Mouse (Mus musculus) embryo, embryonic 9.5 days (tissue): Measurements from ENCODE around the gene Mtor.

Experiments
- DNase-seq: peaks from one replicate; pipeline ENCODE4 v3.0.0-alpha.2; 2017; ENCODE audit errors: extremely low spot score

Mtor gene

DNA sequence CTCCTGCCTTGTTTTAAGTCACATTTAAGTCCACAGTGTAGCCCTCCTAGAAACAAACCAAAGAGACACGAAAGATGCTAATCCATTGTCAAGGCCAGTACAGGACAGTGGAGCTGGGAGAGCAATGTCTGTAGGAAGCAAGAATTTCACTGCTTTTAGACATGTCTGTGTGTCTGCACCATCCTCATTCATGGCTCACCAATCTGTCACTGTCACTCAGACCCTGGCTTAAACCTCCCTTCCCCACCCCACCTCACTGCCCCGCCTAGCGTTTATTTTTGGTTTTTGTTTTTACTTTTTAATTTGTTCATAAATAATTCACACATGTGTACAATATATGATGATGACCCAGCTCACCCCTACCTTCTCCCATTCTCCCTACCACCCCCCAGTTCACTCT, 84.1 kb downstream of the Mtor start:
- no peak for DNase-seq

DNA sequence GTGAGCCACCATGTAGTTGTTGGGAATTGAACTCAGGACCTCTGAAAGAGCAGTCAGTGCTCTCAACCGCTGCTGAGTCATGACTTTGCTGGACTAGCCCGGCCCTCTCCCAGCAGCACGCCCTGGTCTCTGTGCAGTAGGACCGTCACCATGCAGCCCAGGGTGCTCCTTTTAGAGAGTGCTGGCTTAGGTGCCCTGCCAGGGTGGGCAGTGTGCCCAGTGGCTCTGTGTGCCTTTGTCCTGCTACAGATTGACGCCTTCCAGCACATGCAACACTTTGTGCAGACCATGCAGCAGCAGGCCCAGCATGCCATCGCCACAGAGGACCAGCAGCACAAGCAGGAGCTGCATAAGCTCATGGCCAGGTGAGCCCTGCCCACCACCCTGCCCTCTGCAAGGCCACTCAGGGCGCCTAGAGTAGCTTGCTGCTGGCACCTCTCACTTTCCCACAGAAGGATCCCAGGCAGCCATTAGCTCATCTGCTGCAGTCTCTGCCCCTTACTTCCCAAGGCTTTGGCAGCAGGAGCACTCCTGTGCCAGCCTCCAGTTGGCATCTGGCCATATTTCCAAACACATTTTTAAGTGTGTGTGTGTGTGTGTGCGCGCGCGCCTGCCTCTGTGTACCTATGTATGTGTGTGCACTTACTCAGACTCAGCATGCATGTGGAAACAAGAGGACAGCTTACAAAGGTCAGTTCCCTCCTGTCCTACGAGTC, 85.4 kb downstream of the Mtor start:
- DNase-seq: no peak

DNA sequence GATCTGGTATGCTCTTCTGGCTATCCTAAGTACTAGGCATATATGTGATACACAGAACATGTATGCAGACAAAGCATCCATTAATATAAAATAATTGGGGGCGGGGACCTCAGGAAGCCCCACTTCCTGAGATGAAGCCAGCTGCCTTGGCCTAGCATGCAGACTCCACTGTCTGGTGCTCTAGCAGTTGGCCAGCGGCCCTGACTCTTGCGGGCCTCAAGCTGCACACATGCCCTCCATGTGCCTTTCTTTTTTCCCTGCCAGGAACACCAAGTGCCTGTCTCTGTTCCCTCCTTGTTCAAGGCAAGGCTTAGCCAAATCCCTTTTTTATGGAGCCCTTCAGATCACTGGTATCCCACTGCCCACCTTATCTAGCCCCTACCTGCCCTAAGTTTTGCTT, 87.5 kb downstream of the Mtor start:
- DNase-seq: no peak

DNA sequence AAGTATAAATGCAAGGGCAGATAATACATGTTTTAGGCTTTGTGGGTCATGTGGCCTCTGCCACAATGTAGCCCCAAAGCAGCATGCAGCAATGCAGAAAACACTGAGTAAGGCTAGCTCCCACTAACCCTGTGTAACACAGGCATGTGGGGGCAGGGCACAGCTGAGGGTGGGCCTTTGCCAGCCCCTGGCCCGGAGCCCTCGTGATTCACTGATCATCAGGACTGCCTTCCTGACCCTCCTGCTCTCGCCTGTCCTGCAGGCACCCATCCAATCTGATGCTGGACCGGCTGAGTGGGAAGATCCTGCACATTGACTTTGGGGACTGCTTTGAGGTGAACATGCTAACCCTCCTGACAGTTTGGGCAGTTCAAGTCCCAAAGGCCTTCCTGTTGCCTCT, 100.7 kb downstream of the Mtor start:
- no peak for DNase-seq

DNA sequence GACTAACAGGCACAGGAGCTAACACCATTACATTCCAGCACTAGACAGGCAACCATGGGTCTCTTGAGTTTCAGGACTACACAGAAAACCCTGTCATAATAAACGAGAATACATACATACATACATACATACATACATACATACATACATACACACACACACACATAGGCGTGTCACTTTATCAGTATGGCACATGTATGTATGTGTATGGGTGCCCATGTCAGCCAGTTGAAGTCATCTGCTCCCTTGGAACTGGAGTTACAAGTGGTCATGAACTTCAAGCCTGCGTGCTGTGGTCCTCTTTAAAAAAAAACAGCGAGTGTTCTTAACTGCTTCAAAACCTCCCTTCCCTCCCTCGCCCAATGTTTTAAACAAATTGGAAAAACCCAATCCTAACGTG, 109.4 kb downstream of the Mtor start:
- DNase-seq: peak; percentile 8

DNA sequence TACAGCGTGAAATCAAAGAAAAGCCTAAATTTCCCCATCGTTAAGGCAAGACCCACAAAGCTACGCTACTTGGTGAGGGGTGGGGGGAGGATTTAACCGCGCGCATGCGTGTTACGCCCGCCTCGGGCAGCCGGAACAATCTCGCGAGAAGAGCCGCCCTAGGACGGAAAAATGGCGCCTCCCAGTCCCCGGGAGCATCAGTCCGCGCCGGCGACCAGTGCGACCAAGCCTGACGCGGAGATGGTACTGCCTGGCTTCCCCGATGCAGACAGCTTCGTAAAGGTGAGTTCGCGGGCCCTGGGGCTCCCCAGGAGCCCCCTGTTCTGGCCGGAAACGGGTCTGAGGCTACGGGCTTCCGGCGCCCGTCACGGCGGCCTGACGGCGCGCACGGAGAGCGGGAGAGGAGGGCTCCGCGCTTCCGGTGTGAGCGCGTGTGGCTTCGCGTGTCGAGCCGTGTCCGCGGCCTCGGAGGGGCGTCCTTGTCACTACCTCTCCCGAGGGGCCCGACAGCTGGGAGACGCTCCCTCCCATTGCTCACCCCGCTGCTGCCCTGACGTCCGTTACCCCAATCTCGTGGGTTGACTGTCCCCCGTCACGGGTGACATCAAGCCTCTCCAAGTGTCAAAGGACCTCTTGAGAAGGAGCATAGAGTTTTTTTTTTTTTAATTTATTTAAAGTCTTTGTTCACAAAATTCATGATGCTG, 110.0 kb downstream of the Mtor start, which contains the start of gene Exosc10:
Gene Exosc10 (plus strand): TSS at position 133 of the 704 bp plus-strand sequence.
- peak; percentile 93 for DNase-seq

DNA sequence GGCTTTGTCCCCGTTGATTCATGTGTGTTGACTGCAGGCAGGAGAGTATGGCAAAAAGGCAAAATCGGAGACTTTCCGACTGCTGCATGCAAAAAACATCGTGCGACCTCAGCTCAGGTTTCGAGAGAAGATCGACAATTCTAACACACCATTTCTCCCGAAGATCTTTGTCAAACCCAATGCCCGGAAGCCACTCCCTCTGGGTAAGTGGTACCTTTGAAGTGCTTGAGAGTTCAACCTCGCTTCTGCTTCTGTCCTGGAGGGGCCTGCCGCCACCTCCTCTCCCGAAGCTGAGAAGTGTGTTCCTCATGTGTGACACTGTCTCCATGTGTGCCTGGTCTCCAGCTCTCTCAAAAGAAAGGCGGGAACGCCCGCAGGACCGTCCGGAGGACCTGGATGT, 114.3 kb downstream of the Mtor start:
- no peak for DNase-seq

DNA sequence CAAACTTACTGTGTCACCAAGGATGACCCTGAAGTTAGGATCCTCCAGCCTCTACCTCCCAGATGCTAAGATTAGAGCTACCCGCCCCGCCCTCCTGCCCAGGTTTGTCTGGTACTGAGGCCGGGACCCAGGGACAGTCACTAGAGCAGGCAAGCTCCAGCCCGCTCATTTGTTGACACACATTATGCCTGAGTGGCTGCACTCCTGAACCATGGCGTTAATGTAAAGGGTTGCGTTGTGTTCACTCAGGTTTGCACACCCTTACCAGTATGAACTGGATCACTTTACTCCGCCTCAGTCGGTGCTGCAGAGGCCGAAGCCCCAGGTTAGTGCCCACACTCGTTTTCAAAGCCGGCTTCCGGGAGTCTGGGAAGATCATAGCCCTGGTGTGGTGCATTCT, 115.2 kb downstream of the Mtor start:
- no peak for DNase-seq

DNA sequence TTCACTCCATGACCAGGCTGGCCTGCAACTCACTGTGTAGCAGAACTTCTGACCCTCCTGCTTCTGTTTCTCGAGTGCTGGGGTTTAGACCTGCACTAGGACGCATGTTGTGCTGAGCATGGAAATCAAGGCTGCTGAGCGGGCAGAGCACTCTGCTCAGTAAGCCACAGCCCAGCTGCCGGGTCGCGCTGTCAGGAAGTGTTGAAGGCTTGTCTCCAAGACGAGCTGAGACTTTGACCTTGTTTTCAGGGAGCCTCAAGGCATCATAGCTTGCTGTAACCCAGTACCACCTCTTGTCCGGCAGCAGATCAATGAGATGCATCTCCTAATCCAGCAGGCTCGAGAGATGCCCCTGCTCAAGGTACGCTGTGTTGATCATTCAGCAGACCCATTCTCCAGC, 121.7 kb downstream of the Mtor start:
- DNase-seq: no peak

DNA sequence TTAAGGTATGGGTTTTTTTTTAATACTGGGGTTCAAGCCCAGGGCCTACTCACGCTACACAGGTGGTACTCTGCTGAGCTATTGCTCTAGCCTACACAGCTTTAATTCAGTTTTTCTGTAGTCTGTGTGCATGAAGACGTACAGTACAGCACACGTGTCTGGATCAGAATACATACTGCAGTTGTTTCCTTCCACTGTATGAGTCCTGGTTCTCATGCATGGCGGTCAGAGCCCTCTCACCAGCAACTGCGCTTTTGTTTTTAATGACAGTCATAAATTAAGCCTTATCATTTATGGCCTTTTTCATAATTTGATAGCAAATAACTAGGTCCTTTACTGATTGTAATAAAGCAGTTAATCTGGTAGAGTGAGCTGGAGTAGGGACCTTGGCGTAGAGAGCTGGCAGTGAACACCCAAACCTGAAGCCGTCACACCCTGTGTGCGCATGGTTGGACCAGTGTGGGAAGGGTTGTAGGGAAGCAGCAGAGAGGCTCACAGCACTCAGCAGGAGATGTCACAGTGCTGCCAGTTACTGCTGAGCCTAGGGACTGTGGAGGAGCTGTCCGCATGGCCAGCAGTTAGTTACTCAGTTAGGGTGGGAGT, 122.4 kb downstream of the Mtor start:
- DNase-seq: no peak

DNA sequence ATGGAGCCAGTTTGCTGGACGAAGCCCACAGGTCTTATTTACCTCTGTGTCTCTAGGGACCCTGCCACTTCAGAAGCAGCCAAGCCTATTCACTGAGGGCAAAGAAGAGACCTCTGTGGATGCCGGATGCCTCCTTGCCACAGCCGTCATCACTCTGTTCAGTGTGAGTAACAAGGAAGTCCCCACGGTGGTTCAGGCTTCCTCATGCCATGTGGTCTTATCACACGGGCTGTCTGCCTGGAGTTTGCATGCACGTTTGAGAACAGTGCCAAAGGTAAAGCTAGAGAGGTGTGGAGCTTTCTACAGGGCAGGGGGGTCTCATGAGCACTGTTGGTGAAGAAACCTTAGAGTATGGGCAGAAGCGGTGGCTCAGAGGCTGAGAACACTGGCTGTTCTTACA, 124.8 kb downstream of the Mtor start:
- no peak for DNase-seq

DNA sequence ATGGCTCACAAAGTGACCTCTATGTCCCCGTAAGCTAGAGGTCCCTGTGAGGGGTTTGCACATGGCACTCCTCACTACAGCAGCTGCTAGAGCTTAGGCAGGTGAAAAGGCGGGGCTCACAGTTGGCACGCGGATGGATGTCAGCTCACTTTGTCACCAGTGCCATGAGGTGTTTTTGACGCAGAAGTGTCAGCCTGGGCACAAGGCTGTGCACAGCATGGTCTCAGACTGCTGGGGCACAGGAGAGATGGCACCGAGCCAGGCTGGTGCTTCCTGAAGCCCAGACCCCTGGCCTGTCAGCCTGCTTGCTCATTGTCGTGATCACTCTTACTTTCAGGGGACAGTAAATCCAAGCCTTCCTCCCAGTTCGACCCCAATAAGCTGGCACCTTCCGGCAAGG, 132.4 kb downstream of the Mtor start:
- no peak for DNase-seq

DNA sequence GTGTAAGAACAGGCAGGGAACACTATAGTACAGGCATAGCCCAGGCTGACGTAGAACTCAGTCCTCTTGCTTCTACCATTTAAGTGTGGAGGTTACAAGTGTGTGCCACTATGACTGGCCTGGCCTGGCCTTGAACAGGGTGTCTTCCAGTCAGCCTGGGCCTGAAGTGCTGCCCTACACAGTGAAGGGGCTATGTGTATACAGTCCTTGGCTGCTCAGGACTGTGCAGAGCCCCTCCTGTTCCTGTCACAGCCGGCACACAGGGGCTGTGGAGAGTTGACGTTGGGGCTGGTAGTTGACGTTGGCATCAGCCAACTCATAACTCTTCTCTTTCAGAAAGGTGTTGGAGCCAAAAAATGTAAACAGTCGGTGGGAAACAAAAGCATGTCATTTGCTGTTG, 133.0 kb downstream of the Mtor start:
- no peak for DNase-seq

DNA sequence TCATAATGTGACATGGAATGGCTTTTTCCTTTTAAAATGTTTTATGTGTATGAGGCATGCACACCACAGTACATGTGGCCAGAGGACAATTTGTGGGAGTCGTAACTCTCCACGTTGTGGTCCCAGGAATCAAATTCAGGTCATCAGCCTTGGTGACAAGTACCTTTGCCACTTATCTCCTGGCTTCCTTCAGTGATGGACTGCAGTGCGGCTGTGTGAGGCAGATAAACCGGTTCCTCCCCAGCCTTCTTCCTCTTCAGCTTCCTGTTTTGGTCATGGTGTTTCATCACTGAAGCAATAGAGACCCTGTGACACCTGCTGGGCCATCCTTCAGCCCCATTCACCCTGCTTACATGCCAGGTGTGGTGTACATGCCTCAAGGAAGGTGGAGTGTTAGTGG, 134.8 kb downstream of the Mtor start:
- no peak for DNase-seq

DNA sequence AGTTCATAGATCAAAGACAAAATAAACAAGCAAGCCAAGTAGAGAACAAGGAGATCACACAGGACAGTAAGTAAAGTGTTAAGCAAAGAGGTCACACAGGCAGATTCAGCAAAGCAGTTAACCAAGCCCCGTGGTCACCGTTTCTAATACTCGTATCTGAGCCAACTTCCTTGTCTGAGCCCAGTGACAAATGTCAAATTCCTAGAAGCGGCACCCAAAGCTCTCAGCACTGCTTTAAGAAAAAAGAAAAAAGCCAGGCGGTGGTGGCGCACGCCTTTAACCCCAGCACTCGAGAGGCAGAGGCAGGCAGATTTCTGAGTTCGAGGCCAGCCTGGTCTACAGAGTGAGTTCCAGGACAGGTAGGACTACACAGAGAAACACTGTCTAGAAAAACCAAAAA, 138.2 kb downstream of the Mtor start:
- DNase-seq: no peak

DNA sequence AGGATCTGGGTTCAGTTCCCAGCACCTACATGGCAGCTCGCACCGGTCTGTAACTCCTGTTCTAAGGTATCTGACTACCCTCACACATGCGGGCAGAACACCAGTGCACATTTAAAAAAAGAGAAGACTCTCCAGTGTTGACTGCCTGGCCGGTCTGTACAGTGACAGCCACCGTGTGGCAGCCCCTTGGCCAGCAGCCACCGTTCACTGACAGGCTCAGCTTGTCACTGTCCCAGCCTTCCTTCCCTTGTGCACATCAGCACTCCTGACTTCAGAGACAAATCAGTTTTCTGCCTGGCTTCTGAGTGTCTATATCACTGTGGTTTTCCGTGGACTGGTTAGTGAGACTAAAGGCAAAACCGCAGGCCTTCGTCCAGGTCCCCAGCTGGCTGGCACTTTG, 140.4 kb downstream of the Mtor start:
- DNase-seq: no peak

DNA sequence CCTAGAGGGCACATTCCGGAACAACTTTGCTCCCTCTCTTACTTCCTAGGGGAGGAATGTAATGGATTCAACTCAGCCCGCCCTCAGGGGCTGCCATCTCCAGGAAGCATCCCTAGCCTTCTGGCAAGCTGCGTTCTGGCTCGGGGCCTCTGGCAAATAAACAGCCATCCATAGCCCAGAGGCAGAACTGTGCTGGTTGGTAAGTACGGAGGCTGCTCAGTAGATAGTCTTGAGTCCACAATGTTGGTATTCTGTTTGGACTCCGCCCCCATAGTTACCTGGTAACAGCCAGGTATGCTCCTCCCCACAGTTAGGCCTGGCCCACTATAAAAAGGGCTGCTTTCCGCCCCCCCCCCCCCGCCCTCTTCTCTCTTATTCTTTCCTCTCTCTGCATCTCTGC, 141.2 kb downstream of the Mtor start:
- DNase-seq: no peak

DNA sequence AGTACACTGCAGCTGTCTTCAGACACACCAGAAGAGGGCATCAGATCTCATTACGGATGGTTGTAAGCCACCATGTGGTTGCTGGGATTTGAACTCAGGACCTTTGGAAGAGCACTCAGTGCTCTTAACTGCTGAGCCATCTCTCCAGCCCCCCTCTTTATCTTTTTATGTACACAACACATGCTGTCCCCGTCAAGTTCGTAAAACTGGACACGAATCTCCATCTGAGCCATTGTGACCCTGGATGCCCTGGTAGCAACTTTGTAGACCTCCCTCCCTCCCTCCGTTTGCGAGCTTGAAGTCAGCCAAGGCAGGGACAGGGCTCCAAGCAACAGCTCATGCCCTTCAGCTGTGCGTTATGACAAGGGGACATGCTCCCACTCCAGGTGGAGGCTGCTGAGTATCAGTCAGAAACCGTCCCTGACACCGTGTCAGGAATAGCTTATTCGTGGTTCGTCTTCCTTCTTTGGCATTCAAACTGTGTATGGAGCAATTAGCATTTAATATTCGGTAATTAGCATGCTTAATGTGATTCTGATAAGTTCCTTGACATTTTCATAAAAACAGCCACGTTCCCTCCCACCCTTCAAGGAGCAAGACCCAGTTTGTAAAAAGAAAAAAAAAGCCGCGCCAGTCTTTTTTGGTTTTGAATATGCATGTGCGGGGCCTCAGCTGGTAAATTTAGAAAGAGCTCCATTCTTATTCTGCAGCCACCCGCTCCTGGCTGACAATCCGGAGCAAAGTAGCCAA, 142.2 kb downstream of the Mtor start:
- DNase-seq: peak; percentile 49

DNA sequence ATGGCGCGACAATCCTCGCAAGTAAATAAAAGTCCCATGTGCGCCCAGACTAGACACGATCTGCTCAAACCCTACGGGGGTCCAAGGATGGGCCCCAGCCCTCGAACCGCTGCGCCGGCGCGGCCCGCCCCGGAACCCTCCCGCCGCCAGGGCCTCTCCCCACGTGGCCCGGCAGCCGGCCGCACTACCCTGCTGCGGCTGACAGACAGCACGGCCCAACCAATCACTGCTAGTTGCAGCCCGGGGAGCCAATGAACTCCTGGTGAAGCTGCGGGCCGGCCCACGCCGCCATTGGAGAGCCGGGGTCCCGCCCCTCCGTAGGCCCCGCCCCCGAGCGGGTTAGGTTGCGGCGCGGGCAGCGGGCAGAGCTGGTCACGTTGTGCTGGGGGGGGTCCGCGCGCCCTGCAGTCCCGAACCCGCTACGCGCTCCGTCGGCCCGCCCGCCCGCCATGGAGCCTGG, 142.8 kb downstream of the Mtor start, which contains the start of gene Srm:
Gene Srm (plus strand): TSS at position 333 of the 460 bp plus-strand sequence.
- DNase-seq: peak; percentile 97

DNA sequence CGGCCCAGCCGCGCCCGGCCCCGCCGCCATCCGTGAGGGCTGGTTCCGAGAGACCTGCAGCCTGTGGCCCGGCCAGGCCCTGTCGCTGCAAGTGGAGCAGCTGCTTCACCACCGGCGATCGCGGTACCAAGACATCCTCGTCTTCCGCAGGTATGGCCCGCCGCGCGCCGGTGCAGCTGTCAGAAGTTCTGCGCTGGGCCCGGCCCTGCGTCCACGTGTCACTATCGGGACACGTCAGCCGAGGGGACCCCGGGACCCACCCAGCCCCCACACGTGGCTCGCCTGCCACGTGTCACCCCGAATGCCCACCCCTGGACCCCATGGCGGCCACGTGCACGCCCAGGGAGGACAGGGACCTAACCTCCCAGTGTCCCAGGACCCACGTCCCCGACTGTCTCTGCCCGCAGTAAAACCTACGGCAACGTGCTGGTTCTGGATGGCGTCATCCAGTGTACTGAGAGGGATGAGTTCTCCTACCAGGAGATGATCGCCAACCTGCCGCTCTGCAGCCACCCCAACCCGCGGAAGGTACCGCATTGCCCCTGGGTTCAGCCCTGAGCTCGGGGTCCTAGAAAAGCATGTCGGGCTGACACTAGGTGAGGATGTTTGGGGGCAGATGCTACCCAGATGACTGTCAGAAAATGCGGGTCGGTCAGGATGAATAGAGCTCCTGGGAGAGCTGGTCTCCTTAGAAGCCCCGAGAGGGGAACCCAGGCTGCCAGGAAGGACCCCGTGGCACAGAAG, 143.4 kb downstream of the Mtor start:
- no peak for DNase-seq

DNA sequence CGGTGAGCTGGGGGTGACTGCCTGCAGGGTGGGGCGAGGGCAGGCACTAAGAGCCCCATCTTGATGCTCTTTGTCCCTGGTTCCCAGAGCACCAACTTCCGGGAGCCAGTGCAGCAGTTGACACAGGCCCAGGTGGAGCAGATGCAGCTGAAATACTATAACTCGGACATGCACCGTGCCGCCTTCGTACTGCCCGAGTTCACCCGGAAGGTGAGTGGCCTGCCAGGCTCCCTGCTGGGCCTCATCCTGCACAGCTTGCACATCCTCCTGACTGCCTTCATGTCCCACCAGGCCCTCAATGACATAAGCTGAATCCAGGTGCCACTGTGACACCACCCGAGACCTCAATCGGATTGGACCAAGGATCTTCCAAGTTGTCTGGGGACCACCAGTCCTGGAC, 145.6 kb downstream of the Mtor start:
- no peak for DNase-seq

DNA sequence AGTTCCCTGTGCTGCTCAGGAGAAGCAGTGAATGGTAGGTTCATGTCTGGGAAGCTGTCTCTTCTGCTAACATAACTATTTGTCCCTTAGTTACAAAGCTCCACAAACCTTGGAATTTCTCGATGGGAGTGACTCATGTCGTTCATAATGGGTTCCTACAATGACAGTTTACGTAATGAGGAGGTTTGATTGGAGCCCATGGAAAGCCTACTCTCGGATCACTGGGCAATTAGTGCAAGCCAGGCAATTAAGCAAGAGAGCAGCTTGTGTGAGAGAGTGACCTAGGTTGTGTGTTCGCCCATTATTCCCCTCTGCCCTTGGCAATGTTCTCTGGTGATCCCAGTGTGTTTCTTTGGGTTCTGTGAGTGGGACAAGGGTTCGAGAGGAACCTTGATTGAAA, 147.5 kb downstream of the Mtor start:
- no peak for DNase-seq
